Mouse (Mus musculus) brown adipose tissue, adult 24 weeks (tissue): ENCODE data around the gene Sun3. TPM values are rescaled to one million over a fixed set of nuclear protein-coding genes. Genes with fewer than 3 reads are reported as not detected.

Experiments used
- H3K27ac ChIP-seq: fragments of 200-500 bp; replicated peaks from 2 replicates; pipeline ENCODE4 v1.5.1; 2012; ENCODE audit warnings: low read depth, mild to moderate bottlenecking, low read length
- H3K4me1 ChIP-seq: fragments of 200-500 bp; 2 replicates; pipeline ENCODE4 v1.6.1; 2012; ENCODE audit warnings: low read length, mixed read lengths; ENCODE audit not compliant: control insufficient read depth, insufficient read depth, insufficient read length
- H3K4me3 ChIP-seq: fragments of 200-500 bp; 2 replicates; pipeline ENCODE4 v1.5.1; 2012; ENCODE audit warnings: low read depth, mild to moderate bottlenecking, low read length, moderate library complexity; ENCODE audit not compliant: insufficient read depth
- polyA plus RNA-seq: library from polyadenylated mRNA; stranded (reverse); fragments of >200 nt; gene quantifications from 2 replicates; pipeline ENCODE4 v1.2.4, GENCODE M21; 2012; ENCODE audit not compliant: missing spikeins, insufficient read depth, insufficient read length

The Sun3 gene
- polyA plus RNA-seq, 1 experiment = not detected

- Histone ChIP-seq H3K4me1 (no peaks in the 10 kb centered on the region), H3K27ac (no peak overlapping the region), H3K4me3 (no peak overlapping the region)
Observed at GRCm38 (mm10) chr11:9014740-9015139, 34.1 kb downstream of the Sun3 start.

- Histone ChIP-seq H3K4me1 (no peaks in the 10 kb centered on the region), H3K4me3 (peak overlapping the region; percentile 66), H3K27ac (0 out of 2 replicates have a peak overlapping the region, but pooled peaks have one; percentile 12)
Observed at GRCm38 (mm10) chr11:9011348-9011747, 37.4 kb downstream of the Sun3 start.

DNA sequence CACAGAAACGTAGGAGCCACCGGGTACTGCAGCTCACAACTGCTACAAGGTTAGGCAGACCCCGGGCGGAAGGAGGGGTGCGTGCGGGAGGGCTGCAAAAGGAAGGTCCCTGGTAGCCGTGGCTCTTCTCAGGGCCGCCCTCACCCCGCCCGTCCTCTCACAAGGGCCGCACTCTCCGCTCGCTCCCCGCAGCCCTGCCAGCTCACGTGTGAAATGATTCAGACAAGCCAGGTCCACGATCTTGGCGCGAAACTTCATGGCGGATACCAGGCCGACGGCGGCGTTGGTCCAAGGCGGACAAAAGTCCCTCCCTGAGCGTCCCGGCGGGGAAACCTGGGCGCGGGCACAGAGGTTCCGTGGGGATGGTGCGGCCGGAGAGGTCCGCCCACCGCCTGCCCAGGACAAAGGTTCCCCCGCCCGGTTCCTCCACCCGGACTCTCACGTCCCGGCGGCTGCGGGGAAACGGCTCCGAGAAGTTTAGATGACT is 37.9 kb downstream of the Sun3 start, which contains the start of gene Hus1:
Gene Hus1, minus strand, starts transcription at position 339 of the 487 bp plus-strand sequence.
- Histone ChIP-seq H3K4me1 (no peaks in the 10 kb centered on the region), H3K27ac (peak within 1 kb of the TSS; percentile 46; the same call in 1 of the 2 replicates), H3K4me3 (peak within 1 kb of the TSS; percentile 66)

DNA sequence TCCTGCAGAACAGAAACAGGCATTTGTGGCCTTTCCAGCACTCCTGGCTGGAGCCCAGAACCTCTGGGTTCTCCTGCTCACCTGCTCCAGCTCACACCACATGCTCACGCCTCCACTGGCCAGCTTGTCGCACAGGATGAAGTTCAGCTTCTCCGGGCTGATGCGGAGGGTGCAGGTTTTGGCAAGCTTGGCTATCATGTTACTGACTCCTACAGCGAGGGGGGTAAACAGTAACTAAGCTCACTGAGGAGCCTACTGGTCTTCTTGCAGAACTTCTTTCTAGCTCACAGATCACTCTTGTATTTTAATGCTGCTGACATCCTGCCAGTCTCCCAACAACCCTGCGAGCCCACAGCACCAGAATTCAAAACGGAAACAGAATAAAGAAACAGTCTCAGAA is 38.4 kb downstream of the Sun3 start:
- H3K4me3 ChIP-seq = peak overlapping the region; percentile 66
- 0 out of 2 replicates have a peak overlapping the region, but pooled peaks have one; percentile 46 for H3K27ac ChIP-seq
- H3K4me1 ChIP-seq = no peaks in the 10 kb centered on the region

DNA sequence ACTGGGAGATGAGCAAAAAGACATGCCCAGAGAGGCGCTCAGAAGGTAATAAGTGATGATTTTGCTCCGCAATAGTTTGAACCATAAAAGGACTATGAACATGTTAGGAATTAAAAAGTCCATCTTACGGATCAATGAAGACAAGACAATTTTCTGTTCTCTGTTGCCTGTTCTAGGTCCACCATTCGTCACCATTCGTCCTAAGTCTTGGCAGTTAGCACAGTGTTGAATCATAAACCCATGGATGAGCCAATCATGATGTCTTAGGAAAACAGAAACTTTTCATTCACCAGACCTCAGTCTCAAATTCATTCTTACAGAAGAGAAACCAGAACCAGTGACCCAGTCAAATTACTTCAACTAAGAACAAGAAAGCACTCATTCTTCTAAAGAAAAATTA is 40.0 kb downstream of the Sun3 start:
- Histone ChIP-seq H3K4me1 (no peaks in the 10 kb centered on the region), H3K27ac (no peak overlapping the region), H3K4me3 (no peak overlapping the region)

GRCm38 (mm10) chr11:8988084-8988483 is 60.7 kb downstream of the Sun3 start:
- Histone ChIP-seq H3K4me3 (no peak overlapping the region), H3K4me1 (no peaks in the 10 kb centered on the region), H3K27ac (no peak overlapping the region)

DNA sequence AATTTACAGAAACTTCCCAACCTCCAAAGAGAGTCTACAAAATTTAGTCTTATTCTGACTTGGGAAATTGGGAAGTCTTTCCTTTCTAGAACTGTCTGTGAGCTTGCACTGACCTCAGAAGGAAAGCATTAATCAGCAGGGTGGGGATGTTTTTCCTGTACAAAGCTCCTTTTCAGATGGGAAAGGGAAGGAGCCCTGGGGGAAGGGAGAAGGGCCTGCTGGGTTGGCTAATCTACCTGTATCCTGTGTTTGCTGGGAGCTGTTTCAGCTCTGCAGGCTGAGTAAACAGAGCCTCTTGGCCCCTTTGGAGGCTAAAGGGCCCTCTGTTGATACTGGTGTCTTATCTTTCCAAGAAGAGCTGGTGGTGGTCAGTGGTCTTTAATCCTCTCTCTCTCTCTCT is 62.7 kb downstream of the Sun3 start:
- no peak overlapping the region for H3K27ac ChIP-seq

GRCm38 (mm10) chr11:8983237-8983861 is 65.4 kb downstream of the Sun3 start:
- no peak overlapping the region for H3K27ac ChIP-seq
- H3K4me3 ChIP-seq = no peak overlapping the region
- no peaks in the 10 kb centered on the region for H3K4me1 ChIP-seq

More for the DNA sequence above, 62.7 kb downstream of the Sun3 start:
- H3K4me1 ChIP-seq = no peaks in the 10 kb centered on the region
- H3K4me3 ChIP-seq = no peak overlapping the region

DNA sequence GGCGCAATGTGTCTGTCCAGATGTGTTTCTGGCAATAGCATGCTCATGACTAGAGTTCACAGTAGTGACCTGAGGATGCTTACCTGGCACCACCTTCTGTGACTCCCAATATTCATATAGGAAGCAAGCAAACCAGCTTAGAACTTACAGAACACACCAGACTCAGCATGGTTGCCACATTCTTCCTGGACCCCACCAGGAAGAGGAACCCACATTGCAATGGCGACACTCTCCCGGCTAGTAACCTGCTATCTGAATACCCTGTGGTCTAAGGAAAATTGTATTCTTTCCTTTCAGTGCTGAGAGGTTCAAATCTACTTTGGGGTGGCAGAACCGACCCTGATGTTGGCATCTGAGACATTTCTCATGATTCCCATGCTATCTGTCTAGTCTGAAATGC is 70.6 kb downstream of the Sun3 start:
- no peaks in the 10 kb centered on the region for H3K4me1 ChIP-seq
- no peak overlapping the region for H3K4me3 ChIP-seq
- no peak overlapping the region for H3K27ac ChIP-seq

- no peak within 1 kb of the TSS for H3K4me3 ChIP-seq
- no peaks in the 10 kb centered on the region for H3K4me1 ChIP-seq
- no peak within 1 kb of the TSS for H3K27ac ChIP-seq
Observed at GRCm38 (mm10) chr11:8973166-8973565, 75.6 kb downstream of the Sun3 start, which contains the start of gene Pkd1l1. Gene Pkd1l1, minus strand, starts transcription at chr11:8973266.

GRCm38 (mm10) chr11:8972093-8972492 is 76.7 kb downstream of the Sun3 start:
- H3K27ac ChIP-seq = no peak overlapping the region
- no peak overlapping the region for H3K4me3 ChIP-seq
- no peaks in the 10 kb centered on the region for H3K4me1 ChIP-seq

GRCm38 (mm10) chr11:8970509-8970908 is 78.3 kb downstream of the Sun3 start:
- Histone ChIP-seq H3K4me1 (no peaks in the 10 kb centered on the region), H3K4me3 (no peak overlapping the region), H3K27ac (no peak overlapping the region)

GRCm38 (mm10) chr11:8968094-8968493 is 80.7 kb downstream of the Sun3 start:
- Histone ChIP-seq H3K27ac (no peak overlapping the region), H3K4me1 (no peaks in the 10 kb centered on the region), H3K4me3 (no peak overlapping the region)
